Mouse (Mus musculus): ENCODE data around the gene 3300002I08Rik.
A peak's percentile ranks its signal among the peaks of the same experiment; 100 is the strongest.
"Not testable (repeated sequence)": the region's sequence is repeated elsewhere in the genome, so short reads cannot be mapped to it uniquely, and the experiment has no call there.

Gene 3300002I08Rik

DNA sequence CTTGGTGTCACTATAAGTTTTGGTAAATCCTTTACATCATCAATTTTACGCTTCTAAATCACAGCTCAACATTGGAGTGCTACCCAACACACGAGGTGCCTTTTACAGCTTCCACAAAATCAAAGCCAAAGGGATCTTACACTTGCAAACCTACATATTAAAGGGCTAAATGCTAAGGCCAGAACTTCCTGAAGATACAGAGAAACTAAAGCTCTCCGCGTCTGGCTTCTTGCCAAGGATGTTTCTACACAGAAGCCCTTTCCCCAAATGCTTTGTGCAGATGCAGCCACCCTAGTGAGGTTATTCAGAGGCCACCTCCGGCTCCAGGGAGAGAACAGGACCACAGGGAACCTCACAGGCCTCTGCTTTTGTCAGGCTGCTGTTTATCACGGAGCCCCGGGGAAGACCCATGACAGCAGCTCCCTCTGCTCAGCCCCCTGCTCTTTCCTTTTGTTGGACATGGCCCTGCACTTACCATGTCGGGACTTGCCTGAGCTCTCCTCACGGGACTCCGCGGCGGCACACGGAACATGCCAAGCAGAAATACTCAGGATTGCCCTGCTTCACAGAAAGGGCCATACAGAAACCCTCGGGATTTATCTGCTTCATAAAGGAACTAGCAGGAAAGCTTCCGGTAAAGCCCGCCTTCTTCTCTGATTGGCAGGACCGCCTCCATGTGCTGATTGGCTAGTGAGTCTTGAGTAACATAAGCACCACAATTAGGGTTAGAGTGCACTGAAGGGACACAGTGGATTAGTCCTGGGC is at the start of gene 3300002I08Rik:
TSS of gene 3300002I08Rik (minus strand) at position 653 of the 765 bp plus-strand sequence.
- peak; percentile 80 to 82 for DNase-seq

DNA sequence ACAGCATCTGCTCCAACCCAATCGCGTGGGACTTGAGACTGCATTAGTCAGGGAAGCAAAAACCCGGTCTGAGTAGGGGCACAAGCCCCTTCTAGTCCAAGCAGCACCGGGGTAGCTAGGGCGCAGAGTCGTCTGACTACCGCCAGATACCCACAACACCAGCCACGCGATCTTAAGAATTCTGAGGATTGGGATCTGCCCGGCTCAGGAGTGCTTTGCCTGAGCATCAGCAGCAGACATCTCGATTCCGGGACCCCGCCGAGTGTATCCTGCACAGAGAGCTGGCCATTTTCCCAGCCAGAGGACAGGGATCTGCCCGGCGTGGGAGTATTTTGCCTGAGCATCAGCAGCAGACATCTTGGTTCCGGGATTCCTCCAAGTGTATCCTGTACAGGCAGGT is 49.6 kb upstream of the 3300002I08Rik start:
- not testable (repeated sequence) for DNase-seq

DNA sequence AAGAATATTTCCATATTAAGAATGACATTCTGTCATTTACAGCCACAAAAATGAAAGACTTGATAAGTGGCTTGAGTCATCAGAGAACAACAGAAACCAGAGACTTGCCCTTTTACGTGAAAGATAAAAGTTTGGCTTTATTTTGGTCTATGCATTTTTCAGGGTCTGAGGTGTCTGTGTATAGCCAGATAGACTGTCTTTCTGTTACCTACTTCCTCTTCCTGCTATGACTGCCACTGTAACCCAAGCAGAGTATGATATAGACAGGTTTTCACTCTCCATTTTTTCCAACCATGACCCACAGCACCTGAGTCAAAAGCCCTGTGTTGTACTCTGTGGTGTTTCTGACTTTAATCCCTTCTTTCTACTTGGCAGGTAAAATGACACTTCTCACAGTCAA is 27.6 kb upstream of the 3300002I08Rik start:
- no peak for DNase-seq

GRCm38 (mm10) chr2:150385553-150386106 is 23.1 kb upstream of the 3300002I08Rik start:
- not testable (repeated sequence) for DNase-seq

DNA sequence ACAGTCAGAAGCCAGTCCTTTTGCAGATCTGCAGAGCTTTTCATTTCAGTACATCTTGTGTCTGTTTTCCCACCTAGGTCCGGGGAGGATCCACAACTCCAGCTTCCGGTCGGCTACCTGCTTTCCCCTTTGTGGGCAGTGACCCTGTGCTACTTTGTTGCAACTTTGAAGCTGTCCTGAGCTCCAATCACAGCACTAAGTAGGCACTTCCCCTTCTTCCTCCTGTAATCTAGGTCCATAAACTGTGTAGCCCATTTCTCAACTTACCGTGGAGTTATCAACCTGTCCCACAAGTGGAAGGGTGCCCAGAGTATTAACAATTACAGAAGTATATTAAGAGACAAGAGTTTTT is 289 bp upstream of the 3300002I08Rik start:
- no peak for DNase-seq

GRCm38 (mm10) chr2:150357136-150357535 is 5.4 kb downstream of the 3300002I08Rik start:
- not testable (repeated sequence) for DNase-seq

DNA sequence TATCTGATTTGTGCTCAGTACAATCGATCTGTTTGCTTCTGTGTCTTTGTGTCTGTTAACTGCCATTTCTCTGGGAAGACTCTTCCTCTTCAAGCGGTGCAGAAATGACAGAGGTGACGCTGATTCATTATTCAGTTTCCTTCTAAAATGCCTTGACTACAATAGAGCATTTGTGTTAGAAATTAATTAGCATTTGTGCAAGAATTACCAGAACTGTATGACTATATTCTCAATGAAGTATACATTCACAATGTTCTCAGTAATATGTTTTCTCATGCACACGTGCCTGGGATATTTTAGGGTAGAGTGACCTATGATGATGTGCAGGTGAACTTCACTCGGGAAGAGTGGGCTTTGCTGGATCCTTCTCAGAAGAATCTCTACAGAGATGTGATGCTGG is 39.2 kb downstream of the 3300002I08Rik start, which contains the start of gene Gm10130:
TSS of gene Gm10130 (plus strand) at position 301 of the 400 bp plus-strand sequence.
- DNase-seq = no peak

DNA sequence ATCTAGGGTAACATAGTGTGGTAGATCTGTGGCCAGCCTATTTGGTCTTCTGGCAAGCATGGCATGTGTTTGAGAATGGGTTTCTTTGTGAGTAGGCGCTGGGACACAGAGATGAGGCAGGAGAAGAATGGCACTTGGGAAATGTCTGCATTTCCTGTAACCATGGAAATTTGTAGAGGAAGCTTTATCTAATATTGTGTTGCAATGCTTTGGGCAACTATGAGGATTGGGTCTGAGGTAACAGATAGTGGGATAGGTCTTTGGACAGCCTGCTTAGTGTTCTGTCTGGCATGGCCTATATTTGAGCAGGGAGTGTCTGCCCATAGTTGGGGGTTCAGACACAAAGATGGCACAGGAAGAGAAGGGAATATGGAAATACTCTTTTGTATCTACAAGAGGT is 43.6 kb downstream of the 3300002I08Rik start:
- DNase-seq = no peak

DNA sequence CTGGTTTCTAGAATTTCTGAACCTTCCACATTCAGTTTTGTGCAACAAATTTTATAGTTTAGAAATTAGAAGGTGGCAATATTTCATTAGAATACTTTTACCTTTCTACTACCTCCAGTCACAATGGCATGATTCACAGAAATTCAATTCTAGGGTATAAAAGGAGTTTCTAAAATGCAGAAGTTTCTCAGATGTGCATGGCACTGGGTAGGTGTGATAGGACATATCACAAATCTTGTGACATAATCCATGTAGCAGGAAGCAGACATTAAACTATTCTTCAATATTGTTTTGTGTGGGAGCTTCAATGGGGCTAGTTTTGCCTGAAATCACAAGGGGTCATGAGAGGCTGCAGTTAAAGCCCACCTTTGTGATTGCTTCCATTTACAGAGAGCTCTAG is 46.4 kb downstream of the 3300002I08Rik start:
- DNase-seq = no peak

DNA sequence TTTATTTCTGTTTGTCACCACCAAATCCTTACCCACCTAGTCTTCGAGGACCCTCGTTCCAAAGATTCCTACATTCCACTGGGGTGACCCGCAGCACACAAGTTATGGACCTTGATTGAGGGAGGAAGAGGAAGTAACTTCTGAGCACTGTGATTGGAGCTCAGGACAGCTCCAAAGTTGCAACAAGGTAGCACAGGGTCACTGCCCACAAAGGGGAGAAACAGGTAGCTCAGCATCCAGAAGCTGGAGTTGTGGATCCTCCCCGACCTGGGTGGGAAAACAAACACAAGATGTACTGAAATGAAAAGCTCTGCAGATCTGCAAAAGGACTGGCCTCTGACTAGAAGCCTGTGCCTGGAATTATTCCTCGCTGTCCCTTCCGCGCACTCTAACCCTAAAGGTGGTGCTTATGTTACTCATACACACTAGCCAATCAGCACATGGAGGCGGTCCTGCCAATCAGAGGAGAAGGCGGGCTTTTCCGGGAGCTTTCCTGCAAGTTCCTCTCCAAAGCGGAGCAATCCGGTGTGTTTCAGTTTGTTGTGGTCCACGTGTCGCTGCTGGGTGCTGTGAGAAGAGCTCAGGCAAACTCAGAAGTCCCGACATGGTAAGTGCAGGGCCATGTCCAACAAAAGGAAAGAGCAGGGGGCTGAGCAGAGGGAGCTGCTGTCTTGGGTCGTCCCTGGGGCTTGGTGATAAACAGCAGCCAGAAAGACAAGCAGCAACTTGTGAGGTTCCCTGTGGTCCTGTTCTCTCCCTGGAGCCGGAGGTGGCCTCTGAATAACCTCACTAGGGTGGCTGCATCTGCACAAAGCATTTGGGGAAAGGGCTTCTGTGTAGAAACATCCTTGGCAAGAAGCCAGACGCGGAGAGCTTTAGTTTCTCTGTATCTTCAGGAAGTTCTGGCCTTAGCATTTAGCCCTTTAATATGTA is 51.3 kb downstream of the 3300002I08Rik start:
- peak; percentile 84 to 86 for DNase-seq

GRCm38 (mm10) chr2:150307183-150307773 is 55.3 kb downstream of the 3300002I08Rik start:
- peak; percentile 7 to 30 for DNase-seq

DNA sequence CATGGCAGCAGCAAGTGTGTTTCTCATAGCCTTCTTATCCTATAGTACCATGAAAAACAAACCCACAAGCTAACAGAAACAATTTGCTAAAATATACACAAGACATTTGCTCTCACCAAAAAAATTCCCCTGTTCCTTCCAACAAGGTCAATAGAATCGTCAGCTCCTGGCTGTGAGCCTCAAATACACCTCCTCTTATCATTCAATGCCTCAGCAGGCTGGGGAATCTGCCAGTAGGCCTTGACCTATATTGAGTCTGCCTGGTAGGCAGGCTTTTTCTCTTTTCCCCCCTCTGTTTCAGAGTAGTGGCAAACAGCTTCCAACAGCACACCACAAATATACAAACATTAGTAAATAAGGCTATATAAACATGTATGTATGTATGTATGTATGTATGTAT is 63.5 kb downstream of the 3300002I08Rik start:
- DNase-seq = no peak

DNA sequence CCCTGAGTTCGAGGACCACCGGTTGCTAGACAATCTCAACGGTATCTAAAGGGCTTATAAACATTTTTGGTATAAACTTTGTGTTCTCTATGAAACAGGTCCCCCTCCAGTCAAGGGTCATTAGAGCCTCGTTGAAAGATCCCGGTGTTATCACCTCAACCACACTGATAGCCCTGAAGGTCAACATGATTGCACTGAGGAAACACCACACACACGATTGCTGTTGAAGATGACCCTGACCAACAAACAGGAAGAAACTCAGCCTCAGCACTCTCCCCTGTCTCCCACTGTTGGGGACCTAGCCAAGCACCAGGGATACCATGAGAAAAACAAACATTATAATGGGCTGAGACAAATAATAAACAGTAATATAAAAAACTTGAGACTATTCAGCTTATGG is 68.9 kb downstream of the 3300002I08Rik start:
- DNase-seq = no peak
